Mouse (Mus musculus) hindbrain, embryonic 16.5 days (tissue): Measurements from ENCODE around the gene Ppp1r12b. TPM values are rescaled to one million over a fixed set of nuclear protein-coding genes. Genes with fewer than 3 reads are reported as not detected.

Experiments used
- ATAC-seq: fragments of 200-750 bp; cut with Nextera tagmentation; 2 replicates; pipeline ENCODE4 v1.8.0; 2017; ENCODE audit warnings: moderate TSS enrichment, moderate library complexity
- H3K27ac ChIP-seq: fragments of 300-500 bp; sonication (generic); 2 replicates; pipeline ENCODE4 v1.5.1; 2014; ENCODE audit warnings: low read depth, mild to moderate bottlenecking, control low read depth, low read length, moderate library complexity
- H3K27me3 ChIP-seq: fragments of 300-500 bp; sonication (generic); replicated peaks from 2 replicates; pipeline ENCODE4 v1.6.1; 2014; ENCODE audit warnings: low read length; ENCODE audit not compliant: control insufficient read depth, insufficient read depth
- H3K36me3 ChIP-seq: fragments of 300-500 bp; sonication (generic); 2 replicates; pipeline ENCODE4 v1.6.1; 2014; ENCODE audit warnings: mild to moderate bottlenecking, low read length, moderate library complexity, mixed read lengths; ENCODE audit not compliant: control insufficient read depth, insufficient read depth
- H3K4me1 ChIP-seq: fragments of 300-500 bp; sonication (generic); 2 replicates; pipeline ENCODE4 v1.6.1; 2014; ENCODE audit warnings: low read depth, low read length; ENCODE audit not compliant: control insufficient read depth, insufficient read depth
- H3K4me2 ChIP-seq: fragments of 300-500 bp; sonication (generic); 2 replicates; pipeline ENCODE4 v1.6.1; 2014; ENCODE audit warnings: mild to moderate bottlenecking, low read length, control low read depth, moderate library complexity
- H3K4me3 ChIP-seq: fragments of 300-500 bp; sonication (generic); 2 replicates; pipeline ENCODE4 v1.5.1; 2014; ENCODE audit warnings: mild to moderate bottlenecking, low read length, control low read depth, moderate library complexity
- H3K9ac ChIP-seq: fragments of 300-500 bp; sonication (generic); 2 replicates; pipeline ENCODE4 v1.6.1; 2014; ENCODE audit warnings: low read depth, mild to moderate bottlenecking, control low read depth, low read length, moderate library complexity
- H3K9me3 ChIP-seq: fragments of 300-500 bp; sonication (generic); 2 replicates; pipeline ENCODE4 v1.6.1; 2014; ENCODE audit warnings: mild to moderate bottlenecking, low read length, moderate library complexity; ENCODE audit not compliant: control insufficient read depth
- WGBS: fragments of 180-500 bp; shearing (Covaris S2); extraction: QIAGEN DNeasy Blood & Tissue Kit; methylation state at CpG from one replicate; pipeline ENCODE4 v1.1.7; 2014; 5-methylcytosine and 5-hydroxymethylcytosine counted together
- polyA plus RNA-seq: library from polyadenylated mRNA; unstranded; fragments of >200 nt; fragmentation: Nextera tagmentation; extraction: Ambion mirVana; gene quantifications from 2 replicates; pipeline ENCODE4 v1.2.1, GENCODE M21; 2015

The Ppp1r12b gene
- polyA plus RNA-seq, 1 experiment from 2014 or later, result 13.4 TPM

- H3K4me2 ChIP-seq, result no peak overlapping the region
- no peak overlapping the region for H3K27ac ChIP-seq
- H3K4me1 ChIP-seq, result no peaks in the 10 kb centered on the region
- H3K9me3 ChIP-seq, result no peaks in the 10 kb centered on the region
- no peak overlapping the region for H3K4me3 ChIP-seq
- H3K9ac ChIP-seq, result no peak overlapping the region
- H3K36me3 ChIP-seq, result no peaks in the 10 kb centered on the region
- 76% methylated on average over 4 of the region's 4 CpGs for WGBS
- no peak for ATAC-seq
- H3K27me3 ChIP-seq, result no peaks in the 10 kb centered on the region
Measured at GRCm38 (mm10) chr1:134913535-134913934, 42.2 kb downstream of the Ppp1r12b start.

GRCm38 (mm10) chr1:134911892-134912291 is 43.9 kb downstream of the Ppp1r12b start:
- Histone ChIP-seq H3K4me1 (no peaks in the 10 kb centered on the region), H3K9ac (no peak overlapping the region), H3K4me3 (no peak overlapping the region), H3K27ac (no peak overlapping the region), H3K4me2 (no peak overlapping the region), H3K9me3 (no peaks in the 10 kb centered on the region), H3K27me3 (no peaks in the 10 kb centered on the region), H3K36me3 (no peaks in the 10 kb centered on the region)
- ATAC-seq, result no peak
- 89% methylated on average over 4 of the region's 4 CpGs for WGBS

- no peak overlapping the region for H3K9ac ChIP-seq
- no peaks in the 10 kb centered on the region for H3K4me1 ChIP-seq
- H3K4me3 ChIP-seq, result no peak overlapping the region
- no peak for ATAC-seq
- H3K27ac ChIP-seq, result no peak overlapping the region
- H3K4me2 ChIP-seq, result no peak overlapping the region
- H3K27me3 ChIP-seq, result no peaks in the 10 kb centered on the region
- H3K36me3 ChIP-seq, result no peaks in the 10 kb centered on the region
- 41% methylated on average over 3 of the region's 3 CpGs for WGBS
- no peaks in the 10 kb centered on the region for H3K9me3 ChIP-seq
Measured at GRCm38 (mm10) chr1:134910037-134910436, 45.7 kb downstream of the Ppp1r12b start.

GRCm38 (mm10) chr1:134909442-134909841 is 46.3 kb downstream of the Ppp1r12b start:
- no peak for ATAC-seq
- 77% methylated on average over 9 of the region's 9 CpGs for WGBS
- no peaks in the 10 kb centered on the region for H3K4me1 ChIP-seq
- no peak overlapping the region for H3K4me3 ChIP-seq
- no peaks in the 10 kb centered on the region for H3K27me3 ChIP-seq
- H3K9ac ChIP-seq, result no peak overlapping the region
- H3K9me3 ChIP-seq, result no peaks in the 10 kb centered on the region
- H3K4me2 ChIP-seq, result no peak overlapping the region
- H3K27ac ChIP-seq, result no peak overlapping the region
- H3K36me3 ChIP-seq, result no peaks in the 10 kb centered on the region

GRCm38 (mm10) chr1:134902051-134902619 is 53.6 kb downstream of the Ppp1r12b start:
- Histone ChIP-seq H3K36me3 (no peaks in the 10 kb centered on the region), H3K4me1 (no peaks in the 10 kb centered on the region), H3K9me3 (no peaks in the 10 kb centered on the region), H3K27ac (no peak overlapping the region), H3K9ac (no peak overlapping the region), H3K4me3 (no peak overlapping the region), H3K27me3 (no peaks in the 10 kb centered on the region), H3K4me2 (no peak overlapping the region)
- 56% methylated on average over 3 of the region's 3 CpGs for WGBS
- ATAC-seq, result no peak

- no peak for ATAC-seq
- Histone ChIP-seq H3K4me3 (no peak overlapping the region), H3K27me3 (no peaks in the 10 kb centered on the region), H3K27ac (no peak overlapping the region), H3K36me3 (no peaks in the 10 kb centered on the region; the same call in 1 of the 2 replicates), H3K9me3 (no peaks in the 10 kb centered on the region), H3K4me2 (no peak overlapping the region), H3K9ac (no peak overlapping the region), H3K4me1 (no peaks in the 10 kb centered on the region)
- WGBS, result 95% methylated on average over 6 of the region's 6 CpGs
Measured at GRCm38 (mm10) chr1:134896008-134896407, 59.7 kb downstream of the Ppp1r12b start.

- Histone ChIP-seq H3K27me3 (no peaks in the 10 kb centered on the region), H3K4me1 (no peaks in the 10 kb centered on the region), H3K36me3 (no peaks in the 10 kb centered on the region; the same call in 1 of the 2 replicates), H3K27ac (no peak overlapping the region), H3K4me2 (no peak overlapping the region), H3K9me3 (no peaks in the 10 kb centered on the region), H3K4me3 (no peak overlapping the region), H3K9ac (no peak overlapping the region)
- ATAC-seq, result no peak
- WGBS, result 90% methylated on average over 3 of the region's 3 CpGs
Measured at GRCm38 (mm10) chr1:134894803-134895202, 60.9 kb downstream of the Ppp1r12b start.

- no peak overlapping the region for H3K4me2 ChIP-seq
- no peaks in the 10 kb centered on the region for H3K9me3 ChIP-seq
- 92% methylated on average over 5 of the region's 5 CpGs for WGBS
- no peaks in the 10 kb centered on the region for H3K27me3 ChIP-seq
- no peak overlapping the region for H3K4me3 ChIP-seq
- no peak overlapping the region for H3K9ac ChIP-seq
- no peak overlapping the region for H3K27ac ChIP-seq
- ATAC-seq, result no peak
- no peaks in the 10 kb centered on the region for H3K4me1 ChIP-seq
- peaks cover 2% of the 10 kb centered on the region; the same call in 1 of the 2 replicates for H3K36me3 ChIP-seq
Measured at GRCm38 (mm10) chr1:134891916-134892315, 63.8 kb downstream of the Ppp1r12b start.

- no peaks in the 10 kb centered on the region for H3K27me3 ChIP-seq
- H3K4me1 ChIP-seq, result no peaks in the 10 kb centered on the region
- no peak overlapping the region for H3K4me2 ChIP-seq
- H3K9ac ChIP-seq, result no peak overlapping the region
- peaks cover 5% of the 10 kb centered on the region; the same call in 1 of the 2 replicates for H3K36me3 ChIP-seq
- no peak overlapping the region for H3K4me3 ChIP-seq
- no peak for ATAC-seq
- no peak overlapping the region for H3K27ac ChIP-seq
- H3K9me3 ChIP-seq, result no peaks in the 10 kb centered on the region
- 93% methylated on average over 6 of the region's 6 CpGs for WGBS
Measured at GRCm38 (mm10) chr1:134889629-134890028, 66.1 kb downstream of the Ppp1r12b start.
